Mouse (Mus musculus): ENCODE measurements around the gene Klhl36. TPM values are rescaled to one million over a fixed set of nuclear protein-coding genes. Genes with fewer than 3 reads are reported as not detected.

Gene Klhl36
- polyA plus RNA-seq, 1 experiment from 2014 or later, result 11.4 TPM

GRCm38 (mm10) chr8:119883281-119883680 lies 21.2 kb downstream of the Klhl36 start:
- Histone ChIP-seq H3K4me2 (ENCODE audit: low read depth, low read length) (no peak overlapping the region), H3K27ac (ENCODE audit: low read length) (no peak overlapping the region), H3K9ac (ENCODE audit: low read length) (no peak overlapping the region), H3K27me3 (ENCODE audit: control insufficient read depth, insufficient read depth, low read length) (no peaks in the 10 kb centered on the region), H3K9me3 (replicated peaks; ENCODE audit: control insufficient read depth, low read length) (no peaks in the 10 kb centered on the region), H3K36me3 (ENCODE audit: control insufficient read depth, insufficient read depth) (no peaks in the 10 kb centered on the region), H3K4me3 (ENCODE audit: low read length) (no peak overlapping the region), H3K4me1 (ENCODE audit: control insufficient read depth, insufficient read depth, low read length) (peaks cover 13% of the 10 kb centered on the region)
- ATAC-seq (replicated peaks; ENCODE audit: extremely low read depth, insufficient read depth, low FRiP score), result no peak
- 91% methylated on average over 7 of the region's 7 CpGs for WGBS

- WGBS, result 11% methylated on average over 3 of the region's 3 CpGs
- Histone ChIP-seq H3K4me2 (ENCODE audit: low read depth, low read length) (no peak overlapping the region), H3K4me3 (ENCODE audit: low read length) (no peak overlapping the region), H3K9ac (ENCODE audit: low read length) (no peak overlapping the region), H3K27me3 (ENCODE audit: control insufficient read depth, insufficient read depth, low read length) (no peaks in the 10 kb centered on the region), H3K27ac (ENCODE audit: low read length) (0 out of 2 replicates have a peak overlapping the region, but pooled peaks have one; percentile 9), H3K9me3 (replicated peaks; ENCODE audit: control insufficient read depth, low read length) (no peaks in the 10 kb centered on the region), H3K36me3 (ENCODE audit: control insufficient read depth, insufficient read depth) (no peaks in the 10 kb centered on the region), H3K4me1 (ENCODE audit: control insufficient read depth, insufficient read depth, low read length) (peaks cover 13% of the 10 kb centered on the region)
- peak; percentile 84 for ATAC-seq (replicated peaks; ENCODE audit: extremely low read depth, insufficient read depth, low FRiP score)
Observed at GRCm38 (mm10) chr8:119885612-119886011, 23.5 kb downstream of the Klhl36 start.

GRCm38 (mm10) chr8:119887130-119887529 lies 25.1 kb downstream of the Klhl36 start:
- 88% methylated on average over 3 of the region's 3 CpGs for WGBS

GRCm38 (mm10) chr8:119888012-119888411 lies 25.9 kb downstream of the Klhl36 start:
- no peak overlapping the region for H3K9ac ChIP-seq (ENCODE audit: low read length)
- WGBS, result 79% methylated on average over 4 of the region's 4 CpGs
- H3K4me3 ChIP-seq (ENCODE audit: low read length), result no peak overlapping the region
- no peaks in the 10 kb centered on the region for H3K9me3 ChIP-seq (replicated peaks; ENCODE audit: control insufficient read depth, low read length)
- H3K4me2 ChIP-seq (ENCODE audit: low read depth, low read length), result no peak overlapping the region
- no peak for ATAC-seq (replicated peaks; ENCODE audit: extremely low read depth, insufficient read depth, low FRiP score)
- H3K27me3 ChIP-seq (ENCODE audit: control insufficient read depth, insufficient read depth, low read length), result no peaks in the 10 kb centered on the region
- H3K36me3 ChIP-seq (ENCODE audit: control insufficient read depth, insufficient read depth), result no peaks in the 10 kb centered on the region
- no peak overlapping the region for H3K27ac ChIP-seq (ENCODE audit: low read length)
- peaks cover 13% of the 10 kb centered on the region for H3K4me1 ChIP-seq (ENCODE audit: control insufficient read depth, insufficient read depth, low read length)

More at GRCm38 (mm10) chr8:119887130-119887529, 25.1 kb downstream of the Klhl36 start:
- ATAC-seq (replicated peaks; ENCODE audit: extremely low read depth, insufficient read depth, low FRiP score), result no peak
- Histone ChIP-seq H3K4me1 (ENCODE audit: control insufficient read depth, insufficient read depth, low read length) (peaks cover 13% of the 10 kb centered on the region), H3K27me3 (ENCODE audit: control insufficient read depth, insufficient read depth, low read length) (no peaks in the 10 kb centered on the region), H3K4me3 (ENCODE audit: low read length) (no peak overlapping the region), H3K36me3 (ENCODE audit: control insufficient read depth, insufficient read depth) (no peaks in the 10 kb centered on the region), H3K27ac (ENCODE audit: low read length) (no peak overlapping the region), H3K9me3 (replicated peaks; ENCODE audit: control insufficient read depth, low read length) (no peaks in the 10 kb centered on the region), H3K9ac (ENCODE audit: low read length) (no peak overlapping the region), H3K4me2 (ENCODE audit: low read depth, low read length) (no peak overlapping the region)

- no peaks in the 10 kb centered on the region for H3K9me3 ChIP-seq (replicated peaks; ENCODE audit: control insufficient read depth, low read length)
- H3K36me3 ChIP-seq (ENCODE audit: control insufficient read depth, insufficient read depth), result no peaks in the 10 kb centered on the region
- H3K27me3 ChIP-seq (ENCODE audit: control insufficient read depth, insufficient read depth, low read length), result peaks cover 4% of the 10 kb centered on the region; the same call in 1 of the 2 replicates
- WGBS, result 87% methylated on average over 4 of the region's 4 CpGs
- H3K4me1 ChIP-seq (ENCODE audit: control insufficient read depth, insufficient read depth, low read length), result peaks cover 3% of the 10 kb centered on the region; the same call in 1 of the 2 replicates
- ATAC-seq (replicated peaks; ENCODE audit: extremely low read depth, insufficient read depth, low FRiP score), result no peak
- no peak overlapping the region for H3K4me2 ChIP-seq (ENCODE audit: low read depth, low read length)
- no peak overlapping the region for H3K27ac ChIP-seq (ENCODE audit: low read length)
- H3K4me3 ChIP-seq (ENCODE audit: low read length), result no peak overlapping the region
- no peak overlapping the region for H3K9ac ChIP-seq (ENCODE audit: low read length)
Observed at GRCm38 (mm10) chr8:119897069-119897468, 35.0 kb downstream of the Klhl36 start.

- 0 out of 2 replicates have a peak, but pooled peaks have one; percentile 23 for ATAC-seq (replicated peaks; ENCODE audit: extremely low read depth, insufficient read depth, low FRiP score)
- H3K4me2 ChIP-seq (ENCODE audit: low read depth, low read length), result peak overlapping the region; percentile 43
- H3K27ac ChIP-seq (ENCODE audit: low read length), result no peak overlapping the region
- H3K4me1 ChIP-seq (ENCODE audit: control insufficient read depth, insufficient read depth, low read length), result peaks cover 3% of the 10 kb centered on the region; the same call in 1 of the 2 replicates
- no peaks in the 10 kb centered on the region for H3K36me3 ChIP-seq (ENCODE audit: control insufficient read depth, insufficient read depth)
- no peaks in the 10 kb centered on the region for H3K9me3 ChIP-seq (replicated peaks; ENCODE audit: control insufficient read depth, low read length)
- peaks cover 4% of the 10 kb centered on the region; the same call in 1 of the 2 replicates for H3K27me3 ChIP-seq (ENCODE audit: control insufficient read depth, insufficient read depth, low read length)
- peak overlapping the region; percentile 45; the same call in 1 of the 2 replicates for H3K9ac ChIP-seq (ENCODE audit: low read length)
- no peak overlapping the region for H3K4me3 ChIP-seq (ENCODE audit: low read length)
- WGBS, result 8% methylated on average over 13 of the region's 13 CpGs
Observed at GRCm38 (mm10) chr8:119897933-119898332, 35.9 kb downstream of the Klhl36 start.

- H3K4me3 ChIP-seq (ENCODE audit: low read length), result no peak overlapping the region
- ATAC-seq (replicated peaks; ENCODE audit: extremely low read depth, insufficient read depth, low FRiP score), result no peak
- H3K27ac ChIP-seq (ENCODE audit: low read length), result no peak overlapping the region
- peaks cover 5% of the 10 kb centered on the region; the same call in 1 of the 2 replicates for H3K4me1 ChIP-seq (ENCODE audit: control insufficient read depth, insufficient read depth, low read length)
- no peaks in the 10 kb centered on the region for H3K36me3 ChIP-seq (ENCODE audit: control insufficient read depth, insufficient read depth)
- WGBS, result 56% methylated on average over 3 of the region's 3 CpGs
- peaks cover 4% of the 10 kb centered on the region; the same call in 1 of the 2 replicates for H3K27me3 ChIP-seq (ENCODE audit: control insufficient read depth, insufficient read depth, low read length)
- no peaks in the 10 kb centered on the region for H3K9me3 ChIP-seq (replicated peaks; ENCODE audit: control insufficient read depth, low read length)
- no peak overlapping the region for H3K4me2 ChIP-seq (ENCODE audit: low read depth, low read length)
- no peak overlapping the region for H3K9ac ChIP-seq (ENCODE audit: low read length)
Observed at GRCm38 (mm10) chr8:119901349-119901748, 39.3 kb downstream of the Klhl36 start.

DNA sequence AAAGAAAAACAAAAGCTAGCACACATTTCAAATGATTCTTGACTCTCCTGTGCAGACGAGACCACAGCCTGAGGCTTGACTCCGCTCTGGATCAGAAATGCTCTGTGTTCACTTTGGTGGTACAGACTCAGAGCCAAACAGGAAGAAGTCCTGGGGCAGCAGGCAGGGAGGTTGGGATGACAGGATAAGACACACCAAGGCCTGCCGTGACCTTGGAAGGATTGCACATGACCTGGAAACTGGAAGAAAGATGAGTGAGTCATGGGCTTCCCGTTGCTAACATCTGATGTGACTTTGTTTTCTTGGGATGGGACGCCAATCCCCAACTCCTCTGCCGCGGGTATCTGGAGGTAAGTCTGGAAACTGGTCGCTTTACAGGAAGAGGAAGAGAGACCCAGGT lies 39.9 kb downstream of the Klhl36 start:
- Histone ChIP-seq H3K9ac (ENCODE audit: low read length) (no peak overlapping the region), H3K9me3 (replicated peaks; ENCODE audit: control insufficient read depth, low read length) (no peaks in the 10 kb centered on the region), H3K27me3 (ENCODE audit: control insufficient read depth, insufficient read depth, low read length) (peaks cover 4% of the 10 kb centered on the region; the same call in 1 of the 2 replicates), H3K4me2 (ENCODE audit: low read depth, low read length) (no peak overlapping the region), H3K27ac (ENCODE audit: low read length) (no peak overlapping the region), H3K36me3 (ENCODE audit: control insufficient read depth, insufficient read depth) (no peaks in the 10 kb centered on the region), H3K4me1 (ENCODE audit: control insufficient read depth, insufficient read depth, low read length) (peaks cover 5% of the 10 kb centered on the region; the same call in 1 of the 2 replicates), H3K4me3 (ENCODE audit: low read length) (no peak overlapping the region)
- ATAC-seq (replicated peaks; ENCODE audit: extremely low read depth, insufficient read depth, low FRiP score), result no peak
- WGBS, result 61% methylated on average over 8 of the region's 8 CpGs

DNA sequence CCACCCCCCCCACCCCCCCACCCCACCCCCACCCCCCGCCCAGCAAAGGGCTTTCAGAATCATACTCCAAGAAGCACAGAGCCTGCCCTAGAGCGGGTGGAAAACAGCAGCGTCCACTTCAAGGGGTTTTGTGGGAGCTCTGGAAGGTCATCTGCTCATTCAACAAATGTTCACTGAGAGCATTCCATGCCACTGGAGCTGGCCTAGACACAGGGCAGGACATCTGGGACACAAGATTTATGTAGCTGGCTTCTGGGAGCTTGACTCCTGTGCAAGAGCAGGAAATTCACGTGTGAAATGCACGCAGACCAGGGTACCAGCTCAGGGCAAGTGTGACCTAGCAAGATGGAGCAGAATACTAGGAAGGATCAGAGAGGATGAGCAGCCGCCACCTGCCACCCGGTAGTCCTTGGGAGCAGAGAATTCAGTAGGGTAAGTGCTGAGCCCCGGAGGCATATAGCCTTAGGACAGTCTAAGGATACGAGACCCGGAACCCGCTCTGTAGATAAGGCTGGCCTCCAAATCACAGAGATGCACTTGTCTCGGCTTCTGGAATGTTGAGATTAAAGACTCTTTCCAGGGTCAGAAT lies 42.4 kb downstream of the Klhl36 start:
- Histone ChIP-seq H3K9ac (ENCODE audit: low read length) (no peak overlapping the region), H3K27me3 (ENCODE audit: control insufficient read depth, insufficient read depth, low read length) (no peaks in the 10 kb centered on the region), H3K4me3 (ENCODE audit: low read length) (no peak overlapping the region), H3K27ac (ENCODE audit: low read length) (no peak overlapping the region), H3K36me3 (ENCODE audit: control insufficient read depth, insufficient read depth) (no peaks in the 10 kb centered on the region), H3K4me1 (ENCODE audit: control insufficient read depth, insufficient read depth, low read length) (peaks cover 2% of the 10 kb centered on the region; the same call in 1 of the 2 replicates), H3K4me2 (ENCODE audit: low read depth, low read length) (no peak overlapping the region), H3K9me3 (replicated peaks; ENCODE audit: control insufficient read depth, low read length) (no peaks in the 10 kb centered on the region)
- WGBS, result 30% methylated on average over 12 of the region's 12 CpGs
- no peak for ATAC-seq (replicated peaks; ENCODE audit: extremely low read depth, insufficient read depth, low FRiP score)

All from heart, embryonic 16.5 days (tissue).